10 mouse cellular contexts compared by ENCODE assay signal in the genomic region with DNA sequence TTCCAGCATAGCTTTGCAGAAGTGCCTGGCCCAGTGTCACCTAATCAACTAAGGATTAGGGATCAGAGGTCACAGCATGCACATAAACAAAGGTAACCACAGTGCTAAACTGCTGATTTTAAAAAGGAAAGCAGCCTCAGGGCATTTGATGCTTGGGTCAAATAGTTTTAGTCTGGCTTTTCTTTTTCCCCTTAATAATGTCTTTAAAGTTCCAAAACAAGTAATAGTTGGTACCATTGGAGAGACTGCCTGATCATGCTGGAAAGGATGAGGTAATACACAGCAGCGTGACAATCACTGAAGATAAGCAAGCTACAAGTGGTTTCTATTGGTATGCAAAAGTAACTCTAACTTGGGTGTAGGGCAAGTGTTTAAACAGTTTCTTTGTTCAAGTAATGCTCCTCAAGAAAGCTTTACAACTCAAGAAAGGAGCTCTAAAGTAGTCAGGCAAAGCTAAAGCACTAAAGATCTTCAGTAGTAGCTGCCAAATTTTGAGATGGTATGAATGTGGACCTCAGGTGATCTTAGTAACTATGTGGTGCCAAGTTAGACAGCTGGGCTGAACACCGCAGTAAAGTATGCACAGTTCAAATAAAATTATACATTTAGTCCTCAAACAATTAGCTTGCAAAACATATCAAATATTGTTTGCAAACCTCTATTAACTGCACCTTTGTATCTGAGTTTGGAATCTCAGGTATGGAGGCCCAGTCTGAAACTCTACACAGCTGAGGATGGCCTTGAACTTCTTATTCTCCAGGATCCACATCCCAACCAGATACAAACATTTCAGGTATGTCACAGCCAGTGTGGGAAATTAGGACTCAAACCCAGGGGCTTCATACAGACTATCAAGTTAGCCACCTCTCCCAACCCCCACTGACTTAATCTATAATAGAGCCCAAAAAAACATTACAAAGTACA. TPM values are rescaled to one million over a fixed set of nuclear protein-coding genes. Genes with fewer than 3 reads are reported as not detected.
A peak's percentile ranks its signal among the peaks of the same experiment; 100 is the strongest.
DNase-seq lines count a peak whose midpoint lies in the region; ATAC-seq and TF ChIP-seq lines count a peak whose summit lies in the region.
"Had no signal": no experiment of that assay in that cellular context is flagged by ENCODE, and none has a peak within 500 bp of the region (broad histone marks: within the 10 kb centered on the region; RNA-seq: fewer than 3 reads in every experiment).

No protein-coding gene starts in this region.

- H3K4me1 ChIP-seq in lung, postnatal 0 days (ENCODE audit: insufficient read depth, low read depth, low read length), result peaks cover 35% of the 10 kb centered on the region
- H3K4me1 ChIP-seq in lung, adult 2 months (ENCODE audit: control insufficient read depth, insufficient read depth, low read length), result peaks cover 36% of the 10 kb centered on the region
- H3K4me1 ChIP-seq in hindbrain, embryonic 15.5 days (replicated peaks), result peaks cover 51% of the 10 kb centered on the region
- H3K4me1 ChIP-seq in neural tube, embryonic 14.5 days (ENCODE audit: control insufficient read depth, insufficient read depth, low read length), result peaks cover 40% of the 10 kb centered on the region

- no peaks in the 10 kb centered on the region for H3K27me3 ChIP-seq in lung, postnatal 0 days (replicated peaks; ENCODE audit: insufficient read depth, low read length)
- H3K27me3 ChIP-seq in hindbrain, embryonic 15.5 days, result no peaks in the 10 kb centered on the region
- no peaks in the 10 kb centered on the region for H3K27me3 ChIP-seq in neural tube, embryonic 14.5 days (ENCODE audit: control insufficient read depth, insufficient read depth, low read length)

- 50% methylated on average over 2 of the region's 2 CpGs for WGBS in lung, postnatal 0 days
- 33% methylated on average over 2 of the region's 2 CpGs for WGBS in lung, adult 2 months
- 77% methylated on average over 2 of the region's 2 CpGs for WGBS in hindbrain, embryonic 15.5 days
- WGBS in neural tube, embryonic 14.5 days, result 79% methylated on average over 2 of the region's 2 CpGs

- H3K9ac ChIP-seq in lung, postnatal 0 days (replicated peaks; ENCODE audit: low read depth), result no peak overlapping the region
- no peak overlapping the region for H3K9ac ChIP-seq in hindbrain, embryonic 15.5 days
- H3K9ac ChIP-seq in neural tube, embryonic 14.5 days (replicated peaks; ENCODE audit: low read depth, low read length), result no peak overlapping the region

- peak overlapping the region; percentile 81 for H3K4me3 ChIP-seq in gastrocnemius, adult 2 months
- H3K4me3 ChIP-seq in lung, postnatal 0 days (ENCODE audit: low read depth, low read length), result no peak overlapping the region; the same call in 1 of the 2 replicates
- no peak overlapping the region for H3K4me3 ChIP-seq in lung, adult 2 months (replicated peaks; ENCODE audit: extremely low read depth, low read depth, low read length)
- H3K4me3 ChIP-seq in hindbrain, embryonic 15.5 days, result no peak overlapping the region
- no peak overlapping the region for H3K4me3 ChIP-seq in neural tube, embryonic 14.5 days (ENCODE audit: low read depth, low read length)

- TF ChIP-seq CTCF in gastrocnemius, adult 2 months (IDR thresholded peaks at IDR 0.05), result no peak
- no peak for TF ChIP-seq CTCF in lung, postnatal 0 days (IDR thresholded peaks at IDR 0.05)
- TF ChIP-seq CTCF in lung, adult 2 months (IDR thresholded peaks at IDR 0.05; ENCODE audit: insufficient read depth, low read length), result no peak

- H3K4me2 ChIP-seq in lung, postnatal 0 days (replicated peaks; ENCODE audit: low read depth, low read length), result no peak overlapping the region; the same call in 1 of the 2 replicates
- 0 out of 2 replicates have a peak overlapping the region, but pooled peaks have one; percentile 11 for H3K4me2 ChIP-seq in hindbrain, embryonic 15.5 days
- H3K4me2 ChIP-seq in neural tube, embryonic 14.5 days (ENCODE audit: low read depth, low read length), result 0 out of 2 replicates have a peak overlapping the region, but pooled peaks have one; percentile 2

- peak; percentile 87 for TF ChIP-seq EP300 in lung, postnatal 0 days (IDR thresholded peaks at IDR 0.05)

- ATAC-seq in lung, postnatal 0 days, result peak; percentile 14
- no peak for ATAC-seq in hindbrain, embryonic 15.5 days (ENCODE audit: low FRiP score, low read depth)
- ATAC-seq in neural tube, embryonic 14.5 days (ENCODE audit: low read depth), result no peak
- ATAC-seq in megakaryocyte progenitor cell, adult 5-6 weeks (replicated peaks; ENCODE audit: poor library complexity), result no peak
- ATAC-seq: inflammation-experienced regulatory T-cells, adult 6 months had no signal

- H3K27ac ChIP-seq in gastrocnemius, adult 2 months, result peak overlapping the region; percentile 99
- peak overlapping the region; percentile 74 for H3K27ac ChIP-seq in lung, postnatal 0 days (ENCODE audit: low read length)
- 0 out of 2 replicates have a peak overlapping the region, but pooled peaks have one; percentile 10 for H3K27ac ChIP-seq in hindbrain, embryonic 15.5 days (replicated peaks)
- no peak overlapping the region for H3K27ac ChIP-seq in neural tube, embryonic 14.5 days (ENCODE audit: low read depth, low read length)

- no peak for DNase-seq in gastrocnemius, adult 2 months
- DNase-seq in gastrocnemius, adult 18-20 months (ENCODE audit: low spot score), result no peak
- peak; percentile 86 for DNase-seq in lung, postnatal 0 days (ENCODE audit: low spot score)
- no peak for DNase-seq in lung, adult 2 months
- no peak for DNase-seq in layer of hippocampus, postnatal 14 days (ENCODE audit: low spot score in 2 of 2)
- DNase-seq: retina, postnatal 1 day had no signal

- no peak for TF ChIP-seq POLR2A in lung, adult 2 months (IDR thresholded peaks at IDR 0.05; ENCODE audit: borderline replicate concordance, extremely low read depth, low read depth, low read length)

- H3K9me3 ChIP-seq in lung, postnatal 0 days (ENCODE audit: low read length), result no peaks in the 10 kb centered on the region
- H3K9me3 ChIP-seq in hindbrain, embryonic 15.5 days, result no peaks in the 10 kb centered on the region
- no peaks in the 10 kb centered on the region for H3K9me3 ChIP-seq in neural tube, embryonic 14.5 days (ENCODE audit: control insufficient read depth, low read length)

- no peaks in the 10 kb centered on the region for H3K36me3 ChIP-seq in lung, postnatal 0 days (ENCODE audit: insufficient read depth, low read length)
- H3K36me3 ChIP-seq in hindbrain, embryonic 15.5 days, result no peaks in the 10 kb centered on the region
- no peaks in the 10 kb centered on the region for H3K36me3 ChIP-seq in neural tube, embryonic 14.5 days (ENCODE audit: control insufficient read depth, insufficient read depth, low read length)

- intact Hi-C loops in gastrocnemius, adult 2 months (cut with DNase I), result no loop called here

RNA-seq across cellular contexts. Expression of a gene that starts 6.4 kb away (rescaled TPM):
- total RNA-seq in gastrocnemius, adult 2 months (2021), result 10 to 100 TPM; 40.7 to 48.4 TPM
- 10 to 100 TPM; 29.8 to 39.6 TPM for total RNA-seq in gastrocnemius, adult 18-20 months (2021)
- 38.0 and 39.9 TPM in 2 replicates for polyA plus RNA-seq in lung, postnatal 0 days (2015; fragmentation: Nextera tagmentation; extraction: Ambion mirVana)
- polyA plus RNA-seq in lung, adult 2 months (2012; rRNA removed), result 41.0 and 48.5 TPM in 2 replicates
- 34.9 and 37.2 TPM in 2 replicates for polyA plus RNA-seq in hindbrain, embryonic 15.5 days (2015; fragmentation: Nextera tagmentation; extraction: Ambion mirVana)
- 41.8 and 45.5 TPM in 2 replicates for polyA plus RNA-seq in neural tube, embryonic 14.5 days (2014; fragmentation: Nextera tagmentation; extraction: Ambion mirVana)
- 10 to 100 TPM; 47.2 to 49.8 TPM for total RNA-seq in layer of hippocampus, postnatal 14 days (2021)
- total RNA-seq in megakaryocyte progenitor cell, adult 5-6 weeks (2015), result 46.8 and 54.3 TPM in 2 replicates
- 82.2 and 117 TPM in 2 replicates for total RNA-seq in megakaryocyte progenitor cell, adult 5-6 weeks (2017)
